Mouse (Mus musculus): ENCODE data around the gene Ppm1h. TPM values are rescaled to one million over a fixed set of nuclear protein-coding genes. Genes with fewer than 3 reads are reported as not detected.

Ppm1h gene
- polyA plus RNA-seq, 1 experiment: 0.13 TPM

DNA sequence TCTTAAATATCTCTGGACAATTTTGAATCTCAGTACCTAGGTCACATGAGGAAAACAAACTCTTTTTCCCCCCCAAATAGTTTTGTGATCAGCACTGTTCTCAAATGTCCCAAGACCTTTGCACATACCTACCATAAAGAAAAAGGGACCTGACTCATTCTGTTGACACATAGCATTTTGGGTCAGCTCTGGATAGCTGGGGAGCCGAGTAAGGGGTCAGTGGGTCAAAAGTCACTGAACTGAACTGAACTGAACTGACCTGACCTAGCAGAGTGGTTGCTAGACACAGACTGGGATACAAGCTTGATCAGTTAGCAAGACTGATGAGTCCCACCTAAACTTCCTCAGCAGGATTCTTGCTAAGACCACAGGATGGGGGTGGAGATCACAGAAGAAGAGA lies 6.7 kb downstream of the Ppm1h start:
- Histone ChIP-seq H3ac (ENCODE audit: control insufficient read depth, insufficient read length) (no peak overlapping the region), H3K4me3 (no peak overlapping the region), H3K79me2 (ENCODE audit: control insufficient read depth, insufficient read depth) (no peaks in the 10 kb centered on the region), H3K4me2 (ENCODE audit: low read depth) (no peak overlapping the region), H3K36me3 (ENCODE audit: control insufficient read depth, insufficient read depth) (no peaks in the 10 kb centered on the region), H3K27me3 (ENCODE audit: control insufficient read depth, insufficient read depth, insufficient read length) (peaks cover 2% of the 10 kb centered on the region)
- no peak for TF ChIP-seq MYOG (IDR thresholded peaks at IDR 0.05; ENCODE audit: control insufficient read depth in 1 of 3, insufficient read depth in 1 of 3, insufficient read length in 2 of 3, low read depth in 2 of 3)
- TF ChIP-seq MYOD1 (IDR thresholded peaks at IDR 0.05; ENCODE audit: control insufficient read depth in 1 of 3, insufficient read length in 2 of 3, low read depth in 2 of 3): no peak
- no peak for TF ChIP-seq SRF (IDR thresholded peaks at IDR 0.05; ENCODE audit: control insufficient read depth, insufficient read length, low read depth)
- no peak for TF ChIP-seq TCF3 (IDR thresholded peaks at IDR 0.05; ENCODE audit: insufficient read length, low read depth)
- TF ChIP-seq TCF12 (IDR thresholded peaks at IDR 0.05; ENCODE audit: insufficient read depth, poor library complexity, severe bottlenecking): no peak
- no peak for TF ChIP-seq CEBPB (IDR thresholded peaks at IDR 0.05; ENCODE audit: insufficient read depth, poor library complexity, severe bottlenecking)
- TF ChIP-seq MAX (IDR thresholded peaks at IDR 0.05; ENCODE audit: low read depth): no peak
- TF ChIP-seq POLR2AphosphoS2 (IDR thresholded peaks at IDR 0.05; ENCODE audit: insufficient read length, low read depth): no peak
- TF ChIP-seq E2F4 (IDR thresholded peaks at IDR 0.05; ENCODE audit: insufficient read depth): no peak
- TF ChIP-seq POLR2A (IDR thresholded peaks at IDR 0.05; ENCODE audit: insufficient read length, low read depth): no peak
- no peak for TF ChIP-seq USF1 (IDR thresholded peaks at IDR 0.05; ENCODE audit: low read depth)
- no peak for TF ChIP-seq REST (IDR thresholded peaks at IDR 0.05; ENCODE audit: insufficient read depth, insufficient read length)

DNA sequence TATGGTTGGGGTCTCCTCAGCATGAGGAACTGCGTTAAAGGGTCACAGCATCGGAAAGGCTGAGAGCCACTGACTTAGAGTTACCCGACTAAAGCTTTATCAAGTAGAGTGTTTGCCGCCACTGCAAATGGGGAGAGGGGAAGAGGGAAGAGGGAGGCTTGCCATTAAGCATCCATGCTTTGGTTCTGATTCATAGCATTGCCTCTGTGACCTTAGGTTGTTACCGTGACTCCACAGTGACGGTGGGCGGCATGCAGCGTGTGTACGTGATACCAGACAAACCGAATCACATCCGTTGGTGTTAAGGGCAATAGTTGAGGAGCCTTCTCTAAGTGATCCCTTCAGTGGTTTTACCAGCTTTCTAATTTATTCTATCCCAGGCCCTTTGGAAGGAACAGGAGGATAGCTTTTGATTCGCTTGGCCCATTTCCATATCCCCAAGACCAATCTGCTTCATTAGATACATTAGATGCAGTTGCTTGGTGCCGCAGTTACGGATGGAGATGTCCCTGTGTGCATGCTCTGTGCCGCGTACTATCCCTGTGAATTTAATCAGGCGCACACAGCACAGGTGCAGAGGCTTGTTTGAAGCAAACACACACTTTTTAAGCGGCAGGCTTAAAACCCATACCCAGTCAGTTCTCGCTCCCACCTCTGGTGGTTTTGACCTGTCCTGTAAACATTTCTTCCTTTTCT lies 7.4 kb downstream of the Ppm1h start:
- H3K79me2 ChIP-seq (ENCODE audit: control insufficient read depth, insufficient read depth): no peaks in the 10 kb centered on the region
- no peak overlapping the region for H3K4me3 ChIP-seq
- H3K36me3 ChIP-seq (ENCODE audit: control insufficient read depth, insufficient read depth): no peaks in the 10 kb centered on the region
- H3K27me3 ChIP-seq (ENCODE audit: control insufficient read depth, insufficient read depth, insufficient read length): no peaks in the 10 kb centered on the region
- no peak for TF ChIP-seq REST (IDR thresholded peaks at IDR 0.05; ENCODE audit: insufficient read depth, insufficient read length)
- no peak for TF ChIP-seq SRF (IDR thresholded peaks at IDR 0.05; ENCODE audit: control insufficient read depth, insufficient read length, low read depth)
- TF ChIP-seq E2F4 (IDR thresholded peaks at IDR 0.05; ENCODE audit: insufficient read depth): no peak
- no peak for TF ChIP-seq POLR2A (IDR thresholded peaks at IDR 0.05; ENCODE audit: insufficient read length, low read depth)
- H3K4me2 ChIP-seq (ENCODE audit: low read depth): no peak overlapping the region
- no peak overlapping the region for H3ac ChIP-seq (ENCODE audit: control insufficient read depth, insufficient read length)

DNA sequence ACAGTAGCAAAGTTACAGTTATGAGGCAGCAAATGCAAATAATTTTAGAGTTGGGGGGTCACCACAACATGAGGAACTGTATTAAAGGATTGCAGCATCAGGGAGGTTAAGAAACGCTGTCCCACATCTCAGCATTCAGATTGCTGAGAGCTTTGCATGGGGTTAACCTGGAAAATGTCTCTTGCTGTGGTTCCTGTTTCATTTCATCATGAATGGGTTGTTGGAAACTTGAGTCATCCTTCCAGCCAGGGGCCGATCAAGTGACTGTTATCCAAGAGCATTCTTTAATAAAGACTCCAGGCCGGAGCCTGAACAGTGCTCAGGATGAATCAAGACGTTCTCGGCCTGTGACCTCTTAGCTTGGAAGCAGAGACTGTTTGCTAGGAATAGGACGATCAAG lies 12.1 kb downstream of the Ppm1h start:
- Histone ChIP-seq H3K79me2 (ENCODE audit: control insufficient read depth, insufficient read depth) (no peaks in the 10 kb centered on the region), H3K4me2 (ENCODE audit: low read depth) (no peak overlapping the region), H3K36me3 (ENCODE audit: control insufficient read depth, insufficient read depth) (no peaks in the 10 kb centered on the region), H3K4me3 (no peak overlapping the region), H3K27me3 (ENCODE audit: control insufficient read depth, insufficient read depth, insufficient read length) (no peaks in the 10 kb centered on the region), H3ac (ENCODE audit: control insufficient read depth, insufficient read length) (no peak overlapping the region)
- no peak for TF ChIP-seq TCF12 (IDR thresholded peaks at IDR 0.05; ENCODE audit: insufficient read depth, poor library complexity, severe bottlenecking)
- TF ChIP-seq MAX (IDR thresholded peaks at IDR 0.05; ENCODE audit: low read depth): no peak
- TF ChIP-seq E2F4 (IDR thresholded peaks at IDR 0.05; ENCODE audit: insufficient read depth): no peak
- no peak for TF ChIP-seq MYOD1 (IDR thresholded peaks at IDR 0.05; ENCODE audit: control insufficient read depth in 1 of 3, insufficient read length in 2 of 3, low read depth in 2 of 3)
- TF ChIP-seq REST (IDR thresholded peaks at IDR 0.05; ENCODE audit: insufficient read depth, insufficient read length): no peak
- no peak for TF ChIP-seq POLR2A (IDR thresholded peaks at IDR 0.05; ENCODE audit: insufficient read length, low read depth)
- no peak for TF ChIP-seq USF1 (IDR thresholded peaks at IDR 0.05; ENCODE audit: low read depth)
- TF ChIP-seq POLR2AphosphoS2 (IDR thresholded peaks at IDR 0.05; ENCODE audit: insufficient read length, low read depth): no peak
- no peak for TF ChIP-seq MYOG (IDR thresholded peaks at IDR 0.05; ENCODE audit: control insufficient read depth in 1 of 3, insufficient read depth in 1 of 3, insufficient read length in 2 of 3, low read depth in 2 of 3)
- TF ChIP-seq CEBPB (IDR thresholded peaks at IDR 0.05; ENCODE audit: insufficient read depth, poor library complexity, severe bottlenecking): no peak
- no peak for TF ChIP-seq SRF (IDR thresholded peaks at IDR 0.05; ENCODE audit: control insufficient read depth, insufficient read length, low read depth)
- TF ChIP-seq TCF3 (IDR thresholded peaks at IDR 0.05; ENCODE audit: insufficient read length, low read depth): no peak

DNA sequence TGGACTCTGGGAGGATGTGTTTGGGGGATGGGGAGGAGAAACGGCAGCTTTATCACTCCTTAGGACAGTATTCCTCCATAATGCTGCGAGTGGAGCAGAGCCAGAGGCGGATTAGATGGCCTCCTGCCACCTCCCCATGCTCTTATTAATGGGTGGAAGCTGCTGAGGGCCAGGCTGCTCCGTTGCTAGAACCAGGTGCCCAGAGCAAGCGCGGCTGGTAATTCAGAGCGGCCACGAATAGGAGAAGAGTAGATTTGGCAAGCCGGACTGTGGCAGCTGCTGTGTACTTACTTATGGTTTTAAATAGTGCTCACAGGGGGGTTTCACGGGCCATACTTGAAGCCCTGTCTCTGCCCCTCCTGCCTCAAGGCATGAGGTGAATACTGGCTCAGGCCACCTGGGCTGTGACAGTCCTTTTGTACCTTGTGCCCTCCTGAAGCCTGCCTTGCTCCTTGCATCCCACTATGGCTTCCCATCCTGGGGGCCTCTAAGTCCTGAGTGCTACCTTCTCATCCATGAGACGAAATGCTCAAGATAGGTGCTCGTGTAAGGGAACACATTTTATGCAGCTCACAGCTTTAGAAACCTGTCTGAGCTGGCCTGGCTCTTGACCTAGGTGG lies 14.7 kb downstream of the Ppm1h start:
- no peak overlapping the region for H3K4me3 ChIP-seq
- no peaks in the 10 kb centered on the region for H3K36me3 ChIP-seq (ENCODE audit: control insufficient read depth, insufficient read depth)
- H3ac ChIP-seq (ENCODE audit: control insufficient read depth, insufficient read length): no peak overlapping the region
- TF ChIP-seq TCF3 (IDR thresholded peaks at IDR 0.05; ENCODE audit: insufficient read length, low read depth) (no peak), SRF (IDR thresholded peaks at IDR 0.05; ENCODE audit: control insufficient read depth, insufficient read length, low read depth) (no peak), MYOG (IDR thresholded peaks at IDR 0.05; ENCODE audit: control insufficient read depth in 1 of 3, insufficient read depth in 1 of 3, insufficient read length in 2 of 3, low read depth in 2 of 3) (no peak), E2F4 (IDR thresholded peaks at IDR 0.05; ENCODE audit: insufficient read depth) (no peak), POLR2AphosphoS2 (IDR thresholded peaks at IDR 0.05; ENCODE audit: insufficient read length, low read depth) (no peak), TCF12 (IDR thresholded peaks at IDR 0.05; ENCODE audit: insufficient read depth, poor library complexity, severe bottlenecking) (no peak), USF1 (IDR thresholded peaks at IDR 0.05; ENCODE audit: low read depth) (no peak), REST (IDR thresholded peaks at IDR 0.05; ENCODE audit: insufficient read depth, insufficient read length) (no peak), CEBPB (IDR thresholded peaks at IDR 0.05; ENCODE audit: insufficient read depth, poor library complexity, severe bottlenecking) (no peak), POLR2A (IDR thresholded peaks at IDR 0.05; ENCODE audit: insufficient read length, low read depth) (no peak), MAX (IDR thresholded peaks at IDR 0.05; ENCODE audit: low read depth) (no peak), MYOD1 (IDR thresholded peaks at IDR 0.05; ENCODE audit: control insufficient read depth in 1 of 3, insufficient read length in 2 of 3, low read depth in 2 of 3) (no peak)
- H3K4me2 ChIP-seq (ENCODE audit: low read depth): no peak overlapping the region
- H3K27me3 ChIP-seq (ENCODE audit: control insufficient read depth, insufficient read depth, insufficient read length): no peaks in the 10 kb centered on the region
- H3K79me2 ChIP-seq (ENCODE audit: control insufficient read depth, insufficient read depth): no peaks in the 10 kb centered on the region

All from myocyte (in vitro differentiated cells).